Mouse (Mus musculus) v-Abl transformed pro-B cells (cell line): ENCODE data around the gene Ptpru.
"Not testable (repeated sequence)": the region's sequence is repeated elsewhere in the genome, so short reads cannot be mapped to it uniquely, and the experiment has no call there.

ENCODE experiments used
- in situ Hi-C, 2 experiments: fragments of 400-800 bp; cut with MboI; formaldehyde crosslinking; loops; one replicate each; pipeline ENCODE4 v1.15.1; 2025; ENCODE audit not compliant: unreplicated experiment in 2 of 2

Ptpru gene

DNA sequence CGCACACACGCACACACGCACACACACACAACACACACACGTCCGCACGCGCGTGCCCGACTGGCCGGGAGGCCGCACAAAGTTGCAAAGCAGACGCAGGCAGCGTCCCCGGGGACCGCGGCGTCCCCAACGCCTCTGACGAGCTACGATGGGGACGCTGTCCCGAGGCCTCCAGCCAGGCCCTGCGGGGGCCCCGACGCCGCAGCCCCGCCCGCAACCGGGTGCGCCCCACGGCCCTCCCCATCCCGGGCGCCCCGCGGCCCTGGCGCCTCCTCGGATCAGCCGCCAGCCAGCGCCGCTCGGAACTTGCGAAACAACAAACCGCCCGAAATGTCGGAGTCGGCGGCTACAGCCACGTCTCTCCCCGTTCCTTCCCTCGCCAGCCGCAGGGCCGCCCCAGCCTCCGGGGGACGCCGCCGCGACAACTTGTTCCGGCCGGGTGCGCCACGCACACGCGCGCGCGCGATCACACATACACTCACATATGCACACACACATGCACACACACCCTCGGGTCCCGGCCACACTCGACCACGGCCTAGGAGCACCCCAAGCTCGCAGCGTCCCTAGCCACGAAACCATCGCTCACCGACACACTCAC, 1.1 kb downstream of the Ptpru start:
- in situ Hi-C loops, result loop anchor here (5.0 to 10.0 kb wide), 4 partner anchors 875 to 1052 kb away; no protein-coding TSS in a partner anchor

DNA sequence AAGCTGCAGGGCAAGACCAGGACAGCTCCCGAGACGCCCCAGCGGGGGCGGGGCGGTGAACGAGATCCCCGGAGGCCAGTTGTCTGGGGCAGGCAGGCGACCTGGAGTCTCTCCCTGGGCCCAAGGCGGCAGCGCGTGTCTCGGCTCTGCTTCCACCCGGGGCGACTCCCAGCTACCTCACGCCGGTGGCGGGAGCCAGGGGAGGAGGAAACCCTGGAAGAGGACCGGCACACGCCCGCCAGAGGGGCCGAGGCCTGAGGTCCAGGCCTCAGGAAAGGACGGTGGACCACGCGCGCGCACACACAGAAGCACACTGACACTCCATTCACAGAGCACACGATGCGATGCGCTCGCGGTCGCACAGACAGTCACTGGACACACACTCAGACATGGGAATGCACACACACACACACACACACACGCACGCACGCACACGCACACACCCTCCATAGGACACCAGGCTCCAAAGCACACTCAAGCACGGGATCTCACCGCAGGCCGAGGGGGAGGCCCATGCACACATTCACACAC, 1.7 kb downstream of the Ptpru start:
- in situ Hi-C loops, result loop anchor here (5.0 to 10.0 kb wide), 4 partner anchors 874 to 1052 kb away; no protein-coding TSS in a partner anchor

DNA sequence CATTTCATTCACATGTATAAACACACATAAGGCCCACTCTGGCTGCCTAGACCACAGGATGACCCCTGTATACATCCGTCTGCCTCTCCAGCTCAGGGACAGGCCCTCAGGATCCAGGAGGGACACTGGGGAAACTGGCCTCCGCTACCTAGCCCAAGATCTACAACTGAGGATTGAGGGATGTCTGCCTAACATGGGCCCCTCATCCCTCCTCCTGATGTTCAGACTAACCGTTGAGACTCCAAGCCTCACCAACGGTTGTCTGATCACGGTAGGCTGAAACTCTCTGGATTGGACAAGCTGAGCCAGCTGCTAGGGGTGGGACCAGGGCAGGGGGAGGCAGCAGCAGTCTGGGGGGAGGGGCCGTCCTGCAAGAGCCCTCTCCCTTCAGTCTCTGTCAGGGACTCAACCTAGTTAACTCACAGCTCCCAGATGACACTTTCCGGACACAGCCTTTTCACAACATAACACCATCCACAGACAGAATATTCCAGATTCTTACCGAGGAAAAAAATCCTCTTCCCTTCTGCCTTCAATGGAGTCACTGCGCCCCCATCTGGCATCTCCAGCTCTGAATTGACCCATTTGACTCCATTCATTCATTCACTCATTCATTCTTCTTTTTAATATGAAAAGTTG, 4.0 kb downstream of the Ptpru start:
- in situ Hi-C loops, result loop anchor here in 1 of 2 experiments (10.0 kb wide), 1 partner anchor 1049 kb away; no protein-coding TSS in a partner anchor

DNA sequence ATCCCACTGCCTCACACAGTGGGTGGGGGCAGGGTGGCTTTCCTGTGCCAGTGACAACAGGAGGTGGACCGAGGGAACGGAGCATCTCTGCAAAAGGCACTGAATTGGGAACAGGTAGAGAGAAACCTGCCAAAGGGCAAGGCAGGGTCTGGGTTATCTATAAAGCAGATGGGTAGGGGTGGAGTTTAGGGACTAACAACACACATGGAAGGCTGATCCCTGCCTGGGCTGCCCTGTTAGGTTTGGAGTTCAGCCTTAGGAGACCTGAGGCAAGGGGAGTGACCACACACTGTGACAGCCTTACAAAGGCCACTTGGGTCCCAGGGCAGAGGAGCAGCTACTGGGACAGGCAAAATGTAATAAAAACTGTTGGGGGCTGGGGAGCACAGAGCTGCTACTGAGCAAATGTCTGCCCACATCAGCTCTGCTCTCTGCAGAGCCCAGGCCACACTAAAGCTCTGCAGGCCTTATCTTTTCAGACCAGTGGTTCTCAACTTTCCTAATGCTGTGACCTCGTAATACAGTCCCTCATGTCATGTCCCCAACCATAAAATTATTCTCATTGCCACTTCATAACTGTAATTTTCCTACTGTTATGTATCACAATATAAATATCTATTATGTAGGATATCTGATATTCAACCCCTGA, 5.2 kb downstream of the Ptpru start:
- in situ Hi-C loops, result loop anchor here in 1 of 2 experiments (10.0 kb wide), 1 partner anchor 1048 kb away; no protein-coding TSS in a partner anchor

DNA sequence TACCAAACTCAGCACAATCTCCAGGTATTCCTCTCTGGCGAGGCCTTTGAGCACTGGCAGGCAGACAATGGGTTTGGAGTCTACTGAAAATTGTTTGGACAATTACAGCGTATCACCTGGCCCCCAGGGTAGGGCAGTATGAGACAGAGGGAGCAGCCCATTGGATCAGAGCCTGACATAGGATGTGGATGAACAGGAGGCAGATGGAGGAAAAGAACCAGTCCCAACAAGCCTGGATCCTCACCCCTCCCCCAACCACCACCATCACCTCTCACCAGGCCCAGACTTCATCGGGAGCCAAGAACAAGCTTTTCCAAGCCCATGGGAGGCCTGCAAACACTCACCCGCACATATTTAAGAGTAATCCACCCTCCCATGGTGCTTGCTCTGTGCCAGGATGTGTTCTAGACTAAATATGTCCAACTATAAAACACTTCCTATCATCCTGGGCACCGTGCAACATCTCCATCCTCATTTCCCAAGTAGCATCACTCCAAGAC, 6.5 kb downstream of the Ptpru start:
- in situ Hi-C loops, result loop anchor here in 1 of 2 experiments (10.0 kb wide), 1 partner anchor 1047 kb away; no protein-coding TSS in a partner anchor

DNA sequence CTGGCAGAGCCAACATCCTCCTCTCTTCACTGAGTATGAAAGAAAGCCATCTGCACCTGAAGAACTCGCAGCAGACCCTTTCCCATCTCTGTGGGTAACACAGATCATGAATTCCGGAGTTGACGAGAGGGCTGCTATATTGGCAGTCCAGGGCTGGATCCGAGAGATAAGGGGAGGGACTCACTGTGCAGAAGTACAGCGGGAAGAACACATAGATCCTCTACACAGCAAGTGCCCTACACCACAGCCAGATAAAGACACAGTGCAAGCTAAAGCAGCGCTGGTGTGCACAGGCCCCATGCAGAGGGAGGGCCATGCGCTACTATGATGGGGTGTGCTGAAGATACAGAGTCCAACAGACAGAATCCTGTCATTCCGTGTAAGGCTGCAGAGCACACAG, 9.0 kb downstream of the Ptpru start:
- in situ Hi-C loops, result no loop called here

DNA sequence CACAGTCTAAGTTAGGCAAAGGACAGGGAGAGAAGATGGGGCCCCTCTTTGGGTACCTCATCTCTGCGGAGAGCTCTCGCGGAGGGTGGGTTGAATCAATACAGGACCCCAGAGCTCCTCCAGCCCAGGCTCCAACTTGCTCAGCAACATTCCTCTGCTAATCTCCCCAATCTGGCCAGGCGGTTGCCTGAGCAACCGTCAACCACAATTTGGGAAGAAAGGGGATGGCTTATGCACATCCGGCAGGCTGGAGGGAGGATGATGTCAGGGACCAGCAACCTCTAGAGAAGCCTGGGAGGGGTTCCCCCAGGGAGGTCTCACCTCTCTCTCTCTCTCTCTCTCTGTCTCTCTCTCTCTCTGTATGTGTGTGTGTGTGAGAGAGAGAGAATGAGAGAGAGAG, 11.2 kb downstream of the Ptpru start:
- in situ Hi-C loops, result no loop called here

DNA sequence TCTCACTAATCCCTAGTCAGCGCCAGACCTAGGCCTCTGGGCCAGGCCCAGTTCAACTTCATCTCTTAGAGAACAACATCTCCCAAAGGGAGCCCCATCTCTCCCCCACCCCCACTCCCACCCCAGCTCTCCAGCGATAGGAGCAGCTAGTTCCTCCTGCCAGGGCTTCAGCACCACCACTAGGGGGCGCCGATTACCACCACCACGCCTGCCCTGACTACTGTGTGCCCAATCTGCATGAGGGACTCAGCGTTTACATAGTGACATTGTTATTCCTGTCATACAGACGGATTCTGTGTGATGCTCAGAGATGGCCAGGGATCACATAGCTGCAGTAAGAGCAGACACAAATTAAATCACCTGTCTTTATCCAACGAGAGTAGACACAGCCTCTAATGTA, 12.3 kb downstream of the Ptpru start:
- in situ Hi-C loops, result no loop called here

DNA sequence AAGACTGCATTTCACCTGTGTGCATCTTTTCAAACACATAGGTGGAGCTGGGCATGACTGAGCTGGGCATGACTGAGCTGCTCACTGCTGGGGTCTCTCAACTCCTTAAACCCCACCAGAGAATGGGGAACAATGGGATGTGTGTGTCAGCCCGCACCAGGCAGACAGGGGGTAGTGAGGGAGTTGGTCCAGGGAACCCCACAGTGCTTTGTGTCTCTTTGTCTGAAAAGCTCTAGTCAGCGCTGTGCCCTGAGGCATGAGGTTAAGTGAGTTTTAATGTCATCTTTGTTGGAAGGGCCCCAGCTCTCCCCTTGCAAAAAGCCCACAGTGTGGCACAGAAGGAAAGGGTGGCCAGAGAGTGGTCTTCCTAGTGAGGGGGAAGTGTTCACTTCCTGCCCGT, 13.1 kb downstream of the Ptpru start:
- in situ Hi-C loops, result no loop called here

DNA sequence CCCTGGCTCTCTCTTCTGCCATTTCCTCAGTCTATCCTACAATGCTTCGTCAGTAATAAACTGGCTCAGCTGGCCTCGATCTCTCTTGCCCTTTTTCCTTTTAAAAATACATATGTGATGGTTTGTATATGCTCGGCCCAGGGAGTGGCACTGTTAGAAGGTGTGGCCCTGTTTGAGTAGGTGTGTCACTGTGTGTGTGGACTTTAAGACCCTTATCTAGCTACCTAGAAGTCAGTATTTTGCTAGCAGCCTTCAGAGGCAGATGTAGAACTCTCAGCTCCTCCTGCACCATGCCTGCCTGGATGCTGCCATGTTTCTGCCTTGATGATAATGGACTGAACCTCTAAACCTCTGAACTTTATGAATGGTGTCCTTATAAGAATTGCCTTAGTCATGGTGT, 15.5 kb downstream of the Ptpru start:
- in situ Hi-C loops, result no loop called here

DNA sequence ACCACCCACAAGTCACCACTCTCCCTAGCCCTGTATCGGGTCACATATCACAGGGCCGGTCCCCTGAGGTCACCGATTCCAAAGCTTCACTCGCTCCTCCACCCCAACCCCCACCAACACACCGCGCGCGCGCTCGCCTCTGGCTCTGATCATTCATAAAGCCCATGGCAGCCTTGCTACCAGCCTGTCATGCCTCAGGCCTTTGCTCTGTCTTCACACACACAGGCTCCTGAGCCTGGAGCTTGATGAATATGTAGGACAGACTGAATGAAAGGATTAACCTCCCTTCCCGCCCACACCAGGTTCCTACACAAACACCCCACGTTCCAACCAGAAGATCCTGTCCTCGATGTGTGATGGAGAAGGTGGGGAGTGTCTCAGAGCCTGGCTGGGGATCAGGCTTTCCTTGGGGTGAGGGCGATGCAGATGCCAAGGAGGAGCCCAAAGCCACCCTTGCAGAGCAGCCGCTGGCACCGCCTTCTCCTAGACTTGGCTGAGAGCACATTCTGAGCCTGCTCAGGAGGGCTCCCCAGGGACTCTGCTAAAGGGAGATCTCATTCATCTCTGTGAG, 16.8 kb downstream of the Ptpru start:
- in situ Hi-C loops, result no loop called here

DNA sequence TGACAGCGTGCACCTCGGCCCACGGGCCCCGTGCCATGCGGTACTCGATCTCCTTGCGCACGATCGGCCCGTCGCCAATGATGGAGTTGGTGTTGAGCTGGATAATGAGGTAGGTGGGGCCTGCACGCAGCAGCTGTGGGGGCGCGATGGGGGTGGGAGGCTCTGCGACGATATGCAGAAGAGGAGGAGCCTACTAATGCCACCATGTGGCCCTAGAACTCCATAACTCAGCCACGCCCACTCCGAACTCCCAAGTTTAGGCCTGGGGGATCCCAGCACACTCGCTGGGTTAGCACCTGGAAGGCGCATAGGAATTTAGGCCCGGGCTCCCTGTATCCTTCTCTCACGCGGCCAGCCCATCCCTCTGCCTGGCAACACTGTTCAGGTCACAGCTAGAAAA, 19.2 kb downstream of the Ptpru start:
- in situ Hi-C loops, result no loop called here

DNA sequence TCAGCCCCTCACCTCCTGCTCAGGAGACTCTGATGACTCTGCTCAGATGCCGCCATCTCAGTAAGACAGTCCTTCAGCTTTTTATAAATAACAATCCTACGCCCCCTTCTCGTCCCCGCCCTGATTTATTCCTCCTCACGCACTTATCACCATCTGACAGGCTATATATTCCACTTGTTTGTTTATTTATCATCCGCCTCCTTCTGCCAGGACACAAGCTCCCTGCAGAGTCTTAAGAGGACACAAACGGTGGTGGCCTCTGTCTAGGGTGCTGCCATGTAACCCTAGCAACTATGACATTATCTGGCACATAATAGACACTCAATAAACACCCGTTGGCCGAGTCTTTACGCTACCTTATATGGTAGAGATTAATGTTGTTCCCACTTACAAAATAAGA, 22.3 kb downstream of the Ptpru start:
- in situ Hi-C loops, result no loop called here

DNA sequence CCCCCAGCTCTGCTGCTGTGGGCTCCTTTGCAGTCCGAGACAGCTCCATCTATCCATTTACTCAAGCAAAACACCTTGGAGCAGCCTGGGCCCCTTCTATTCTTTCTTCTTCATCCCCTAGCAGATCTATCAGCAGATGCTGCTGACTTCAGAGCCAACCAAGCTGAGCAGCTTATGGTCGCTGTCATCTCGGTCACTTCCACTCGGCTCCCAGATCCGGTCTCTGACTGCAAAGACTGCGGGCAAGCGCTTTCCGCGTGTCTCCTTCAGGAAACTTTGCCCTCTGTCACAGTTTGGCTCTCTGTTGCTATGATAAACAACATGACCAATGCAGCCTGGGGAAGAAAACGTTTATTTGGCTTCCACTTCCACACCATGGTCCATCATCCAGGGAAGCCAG, 23.2 kb downstream of the Ptpru start:
- in situ Hi-C loops, result no loop called here

DNA sequence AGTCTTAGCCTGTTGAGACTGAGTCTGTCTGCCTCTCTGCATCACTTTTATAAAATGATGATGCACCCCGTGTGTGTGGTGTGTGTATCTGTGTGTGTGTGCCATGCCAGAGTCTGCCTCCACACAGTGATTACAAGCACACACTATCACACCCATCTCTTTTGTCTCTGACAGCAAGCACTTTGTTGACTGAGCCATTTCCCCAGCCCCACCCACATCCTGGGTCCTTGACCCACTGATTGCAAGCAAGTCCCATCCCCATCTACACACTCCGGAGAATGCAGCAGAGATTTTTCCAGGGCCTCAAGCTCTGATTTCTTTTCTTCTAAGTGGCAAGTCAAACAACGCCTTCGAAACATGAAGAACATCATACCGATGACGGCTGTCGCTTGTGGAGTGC, 24.3 kb downstream of the Ptpru start:
- in situ Hi-C loops, result no loop called here

DNA sequence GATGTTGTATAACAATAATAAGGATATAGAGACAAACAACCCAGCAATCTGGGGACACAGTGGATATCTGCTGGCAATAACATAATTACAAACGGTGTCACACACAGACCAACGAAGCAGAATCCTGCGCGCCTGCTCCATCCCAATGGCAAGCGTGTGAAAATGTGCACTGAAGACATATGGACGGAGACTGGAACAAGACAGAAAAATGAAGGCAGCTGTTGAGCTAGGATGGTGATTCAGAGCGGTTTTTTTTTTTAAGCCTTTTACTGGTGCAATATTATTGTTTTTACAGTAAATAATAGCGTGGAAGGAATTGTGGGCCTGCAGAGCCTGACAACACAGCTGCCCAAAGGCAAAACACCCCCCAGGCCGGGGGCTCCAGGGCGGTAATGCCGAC, 25.6 kb downstream of the Ptpru start:
- in situ Hi-C loops, result no loop called here

DNA sequence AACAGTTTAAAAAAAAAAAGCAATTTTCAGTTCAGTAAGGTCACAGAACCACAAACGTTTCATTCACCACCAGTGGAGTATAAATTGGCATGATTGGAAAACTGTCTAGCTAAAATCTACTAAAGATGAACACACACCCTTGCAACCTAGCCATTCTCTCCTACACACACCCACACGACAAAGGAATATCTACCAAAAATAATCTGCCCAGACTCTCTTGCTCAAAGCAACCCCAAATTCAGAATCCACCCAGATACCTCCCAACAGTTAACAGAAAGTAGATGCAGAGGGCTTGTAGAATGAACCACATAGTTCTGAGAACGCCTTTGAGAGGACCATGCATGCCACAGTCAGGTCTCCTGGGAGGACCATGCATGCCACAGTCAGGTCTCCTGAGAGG, 32.8 kb downstream of the Ptpru start:
- in situ Hi-C loops, result no loop called here

DNA sequence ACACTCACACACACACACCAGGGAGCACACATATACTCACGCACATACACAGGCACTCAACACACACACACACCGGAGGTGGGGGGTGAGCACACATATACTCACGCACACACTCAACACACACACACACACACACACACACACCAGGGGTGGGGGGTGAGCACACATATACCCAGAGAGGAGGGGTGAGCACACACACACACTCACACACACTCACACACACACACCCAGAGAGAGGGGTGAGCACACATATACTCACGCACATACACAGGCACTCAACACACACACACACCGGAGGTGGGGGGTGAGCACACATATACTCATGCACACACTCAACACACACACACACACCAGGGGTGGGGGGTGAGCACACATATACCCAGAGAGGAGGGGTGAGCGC, 33.4 kb downstream of the Ptpru start:
- in situ Hi-C loops, result not testable (repeated sequence)

DNA sequence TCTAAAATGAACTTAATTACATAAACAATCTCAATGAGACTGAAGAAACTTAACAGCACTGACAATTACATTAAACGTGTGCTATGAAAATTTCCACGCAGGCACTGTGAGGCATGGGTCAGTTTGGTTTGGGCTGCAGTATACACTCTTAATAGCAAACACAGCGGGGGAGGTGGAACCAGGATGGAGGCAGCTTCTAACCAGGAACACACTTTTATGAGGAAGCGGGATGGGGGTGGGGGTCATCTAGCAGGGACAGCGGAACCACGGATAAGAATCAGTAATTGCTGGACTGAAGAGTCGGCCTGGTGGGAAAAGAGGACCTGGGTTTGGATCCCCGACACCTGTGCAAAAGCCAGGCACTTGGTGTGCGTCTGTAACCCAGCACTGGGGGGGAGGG, 34.2 kb downstream of the Ptpru start:
- in situ Hi-C loops, result no loop called here

DNA sequence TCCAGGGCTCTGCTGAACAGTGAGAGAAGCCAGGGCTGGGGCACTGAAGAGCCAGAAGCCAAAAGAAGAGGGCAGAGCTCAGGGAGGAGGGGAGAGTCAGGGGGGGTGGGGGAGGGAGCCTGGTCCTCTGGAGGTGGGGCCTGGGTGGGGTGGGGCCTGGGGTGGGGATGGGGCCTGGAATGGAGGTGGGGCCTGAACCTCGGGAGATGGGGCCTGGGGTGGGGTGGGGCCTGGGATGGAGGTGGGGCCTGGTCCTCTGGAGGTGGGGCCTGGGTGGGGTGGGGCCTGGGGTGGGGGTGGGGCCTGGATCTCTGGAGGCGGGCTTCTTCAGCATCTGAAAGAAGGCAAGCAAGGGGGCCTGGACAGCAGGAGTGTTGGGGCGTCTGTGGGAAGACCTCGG, 39.1 kb downstream of the Ptpru start:
- in situ Hi-C loops, result no loop called here

DNA sequence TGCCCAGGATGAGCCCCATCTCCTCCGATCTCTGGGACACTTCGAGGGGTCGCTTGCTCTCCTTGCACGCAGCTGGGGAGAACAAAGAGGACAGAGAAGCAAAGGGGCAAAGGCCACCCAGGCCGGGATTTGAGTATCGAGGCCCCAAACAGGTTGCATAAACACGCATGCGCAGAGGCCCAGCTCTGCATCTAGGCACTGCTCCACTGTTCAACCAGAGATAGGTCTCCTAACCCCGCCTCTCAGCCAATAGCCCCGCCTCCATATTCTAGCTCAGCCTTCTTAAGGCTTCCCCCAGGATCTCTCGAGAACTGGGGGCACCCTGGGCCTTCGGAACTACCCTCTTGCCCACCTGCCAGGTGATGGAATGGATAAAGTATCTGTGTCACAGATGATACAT, 40.2 kb downstream of the Ptpru start:
- in situ Hi-C loops, result no loop called here
